In the genomic region with DNA sequence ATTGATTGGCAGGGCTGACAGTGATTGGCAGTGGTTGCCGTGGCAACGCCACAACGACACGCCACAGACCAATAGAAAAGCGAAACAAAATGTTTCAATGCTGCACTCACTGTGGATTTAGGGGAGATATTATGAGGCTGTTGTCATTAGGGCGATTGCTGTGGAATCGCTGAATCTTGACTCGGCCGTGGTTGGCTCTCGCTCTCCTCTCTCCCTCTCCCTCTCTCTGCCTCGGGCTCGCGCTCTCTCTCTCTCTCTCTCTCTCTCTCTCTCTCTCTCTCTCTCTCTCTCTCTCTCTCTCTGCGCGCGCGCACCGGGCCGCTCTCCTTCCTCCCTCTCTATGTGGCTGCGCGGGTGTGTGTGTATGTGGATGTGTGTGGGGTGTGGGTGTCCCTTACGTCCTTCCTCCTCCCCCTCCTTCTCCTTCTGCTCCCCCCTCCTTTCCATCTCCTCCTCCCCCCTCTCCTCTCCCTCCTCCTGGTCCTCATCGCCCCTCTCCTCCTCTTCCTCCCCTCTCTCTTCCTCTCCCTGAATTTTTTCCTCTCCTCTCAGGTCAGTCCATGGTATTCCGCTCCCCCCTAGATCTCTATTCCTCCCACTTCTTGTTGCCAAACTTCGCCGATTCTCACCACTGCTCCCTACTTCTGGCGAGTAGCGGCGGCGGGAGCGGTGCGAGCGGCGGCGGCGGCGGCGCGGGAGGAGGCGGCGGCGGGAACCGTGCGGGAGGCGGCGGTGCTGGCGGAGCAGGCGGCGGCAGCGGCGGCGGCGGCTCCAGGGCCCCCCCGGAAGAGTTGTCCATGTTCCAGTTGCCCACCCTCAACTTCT, we compare ENCODE assay signal across 9 mouse cellular contexts. TPM values are rescaled to one million over a fixed set of nuclear protein-coding genes. Genes with fewer than 3 reads are reported as not detected.
DNase-seq lines count a peak whose midpoint lies in the region; ATAC-seq lines count a peak whose summit lies in the region.
"Had no signal": no experiment of that assay in that cellular context is flagged by ENCODE, and none has a peak within 500 bp of the region (broad histone marks: within the 10 kb centered on the region; RNA-seq: fewer than 3 reads in every experiment).

No protein-coding gene starts in this region.

- peaks cover 99% of the 10 kb centered on the region for H3K27me3 ChIP-seq in kidney, embryonic 15.5 days
- peaks cover 95% of the 10 kb centered on the region for H3K27me3 ChIP-seq in neural tube, embryonic 13.5 days

- H3K4me3 ChIP-seq in kidney, embryonic 15.5 days (replicated peaks) = peak overlapping the region; percentile 32
- peak overlapping the region; percentile 14; the same call in 1 of the 2 replicates for H3K4me3 ChIP-seq in neural tube, embryonic 13.5 days

- peak overlapping the region; percentile 56 for H3K4me2 ChIP-seq in kidney, embryonic 15.5 days
- peak overlapping the region; percentile 36 for H3K4me2 ChIP-seq in neural tube, embryonic 13.5 days

- DNase-seq in kidney, postnatal 25 days = no peak
- peak; percentile 72 for DNase-seq in embryo, embryonic 10 days (ENCODE audit: low spot score)
- no peak for DNase-seq in left cerebral cortex, adult 18-20 months (ENCODE audit: low spot score in 2 of 2)
- DNase-seq in cerebellum, adult 8-10 months = no peak
- DNase-seq in adrenal gland, adult 8-10 months = no peak
- DNase-seq: kidney, adult 18-20 months had no signal

- H3K36me3 ChIP-seq in kidney, embryonic 15.5 days = no peaks in the 10 kb centered on the region
- no peaks in the 10 kb centered on the region for H3K36me3 ChIP-seq in neural tube, embryonic 13.5 days

- no peak overlapping the region for H3K9ac ChIP-seq in kidney, embryonic 15.5 days
- H3K9ac ChIP-seq in neural tube, embryonic 13.5 days = no peak overlapping the region

- WGBS in kidney, embryonic 15.5 days = under 1% methylated on average over 53 of the region's 54 CpGs
- WGBS in neural tube, embryonic 13.5 days = 1% methylated on average over 54 of the region's 54 CpGs

- ATAC-seq in kidney, embryonic 15.5 days (replicated peaks; ENCODE audit: low FRiP score) = no peak
- peak; percentile 51 for ATAC-seq in inflammation-experienced regulatory T-cells, adult 6 months
- no peak for ATAC-seq in neural tube, embryonic 13.5 days (ENCODE audit: low read depth)

- H3K9me3 ChIP-seq in kidney, embryonic 15.5 days (replicated peaks) = no peaks in the 10 kb centered on the region
- no peaks in the 10 kb centered on the region for H3K9me3 ChIP-seq in neural tube, embryonic 13.5 days

- no peak overlapping the region for H3K27ac ChIP-seq in kidney, embryonic 15.5 days
- H3K27ac ChIP-seq in neural tube, embryonic 13.5 days (replicated peaks) = no peak overlapping the region

- H3K4me1 ChIP-seq in kidney, embryonic 15.5 days = peaks cover 39% of the 10 kb centered on the region
- H3K4me1 ChIP-seq in neural tube, embryonic 13.5 days (replicated peaks) = peaks cover 20% of the 10 kb centered on the region

RNA-seq across cellular contexts. Expression of a gene that starts 7.5 kb away (rescaled TPM):
- not detected in 2 replicates for polyA plus RNA-seq in kidney, embryonic 15.5 days (2015; fragmentation: Nextera tagmentation; extraction: Ambion mirVana)
- under 1 TPM in 1 of 3 experiments, not detected in 2; 0.12 TPM for polyA plus RNA-seq in inflammation-experienced regulatory T-cells, adult 6 months (2017; shearing (Covaris generic))
- 0.28 TPM in 1 of 2 replicates, not detected in the other for polyA plus RNA-seq in neural tube, embryonic 13.5 days (2015; fragmentation: Nextera tagmentation; extraction: Ambion mirVana)
- total RNA-seq in left cerebral cortex, adult 18-20 months (2021) = 1 to 10 TPM; 2.9 to 6.1 TPM
- total RNA-seq in adrenal gland, adult 8-10 months (2022) = not detected
